Mouse (Mus musculus) liver, embryonic 15.5 days (tissue): ENCODE measurements around the gene Crx. TPM values are rescaled to one million over a fixed set of nuclear protein-coding genes. Genes with fewer than 3 reads are reported as not detected.

Experiments
- ATAC-seq: fragments of 200-750 bp; cut with Nextera tagmentation; 2 replicates; pipeline ENCODE4 v1.8.0; 2017; ENCODE audit warnings: moderate number of reproducible peaks, mild to moderate bottlenecking, moderate library complexity; ENCODE audit not compliant: insufficient read depth
- H3K27ac ChIP-seq: fragments of 300-500 bp; sonication (generic); replicated peaks from 2 replicates; pipeline ENCODE4 v1.5.1; 2015; ENCODE audit warnings: mild to moderate bottlenecking, inconsistent platforms
- H3K27me3 ChIP-seq: fragments of 300-500 bp; sonication (generic); 2 replicates; pipeline ENCODE4 v1.6.1; 2015; ENCODE audit warnings: mild to moderate bottlenecking, inconsistent platforms
- H3K36me3 ChIP-seq: fragments of 300-500 bp; sonication (generic); replicated peaks from 2 replicates; pipeline ENCODE4 v1.6.1; 2015; ENCODE audit warnings: moderate library complexity, mild to moderate bottlenecking, inconsistent platforms
- H3K4me1 ChIP-seq: fragments of 300-500 bp; sonication (generic); replicated peaks from 2 replicates; pipeline ENCODE4 v1.6.1; 2015; ENCODE audit warnings: inconsistent platforms
- H3K4me2 ChIP-seq: fragments of 300-500 bp; sonication (generic); 2 replicates; pipeline ENCODE4 v1.6.1; 2015; ENCODE audit warnings: moderate library complexity, mild to moderate bottlenecking, inconsistent platforms
- H3K4me3 ChIP-seq: fragments of 300-500 bp; sonication (generic); replicated peaks from 2 replicates; pipeline ENCODE4 v1.5.1; 2015; ENCODE audit warnings: mild to moderate bottlenecking, inconsistent platforms
- H3K9ac ChIP-seq: fragments of 300-500 bp; sonication (generic); 2 replicates; pipeline ENCODE4 v1.6.1; 2015; ENCODE audit warnings: moderate library complexity, mild to moderate bottlenecking, inconsistent platforms
- H3K9me3 ChIP-seq: fragments of 300-500 bp; sonication (generic); replicated peaks from 2 replicates; pipeline ENCODE4 v1.6.1; 2016; ENCODE audit warnings: inconsistent platforms
- WGBS: fragments of 180-500 bp; shearing (Covaris S2); methylation state at CpG from one replicate; pipeline ENCODE4 v1.1.7; 2015; ENCODE audit warnings: mixed read lengths; ENCODE audit not compliant: insufficient replicate concordance; 5-methylcytosine and 5-hydroxymethylcytosine counted together
- polyA plus RNA-seq: library from polyadenylated mRNA; unstranded; fragments of >200 nt; fragmentation: Nextera tagmentation; extraction: Ambion mirVana; gene quantifications from 2 replicates; pipeline ENCODE4 v1.2.1, GENCODE M21; 2015

Gene Crx
- polyA plus RNA-seq, 1 experiment from 2014 or later, result not detected

GRCm38 (mm10) chr7:15912183-15912582 lies 32.4 kb upstream of the Crx start:
- no peaks in the 10 kb centered on the region for H3K9me3 ChIP-seq
- no peaks in the 10 kb centered on the region for H3K27me3 ChIP-seq
- peaks cover 4% of the 10 kb centered on the region; the same call in 1 of the 2 replicates for H3K36me3 ChIP-seq
- ATAC-seq, result no peak
- no peak overlapping the region for H3K27ac ChIP-seq
- no peak overlapping the region for H3K9ac ChIP-seq
- H3K4me3 ChIP-seq, result no peak overlapping the region
- no peak overlapping the region for H3K4me2 ChIP-seq
- H3K4me1 ChIP-seq, result no peaks in the 10 kb centered on the region
- WGBS, result 0% methylated on average over 4 of the region's 4 CpGs

- H3K4me1 ChIP-seq, result no peaks in the 10 kb centered on the region
- no peak overlapping the region for H3K27ac ChIP-seq
- H3K9ac ChIP-seq, result no peak overlapping the region
- H3K27me3 ChIP-seq, result no peaks in the 10 kb centered on the region
- no peak overlapping the region for H3K4me2 ChIP-seq
- no peaks in the 10 kb centered on the region for H3K36me3 ChIP-seq
- 58% methylated on average over 5 of the region's 5 CpGs for WGBS
- no peaks in the 10 kb centered on the region for H3K9me3 ChIP-seq
- ATAC-seq, result no peak
- no peak overlapping the region for H3K4me3 ChIP-seq
Observed at GRCm38 (mm10) chr7:15910521-15910920, 30.8 kb upstream of the Crx start.

- H3K4me2 ChIP-seq, result no peak overlapping the region
- H3K4me3 ChIP-seq, result no peak overlapping the region
- H3K9ac ChIP-seq, result no peak overlapping the region
- no peaks in the 10 kb centered on the region for H3K36me3 ChIP-seq
- no peak overlapping the region for H3K27ac ChIP-seq
- no peak for ATAC-seq
- H3K27me3 ChIP-seq, result no peaks in the 10 kb centered on the region
- 60% methylated on average over 8 of the region's 8 CpGs for WGBS
- no peaks in the 10 kb centered on the region for H3K4me1 ChIP-seq
- H3K9me3 ChIP-seq, result no peaks in the 10 kb centered on the region
Observed at GRCm38 (mm10) chr7:15907971-15908590, 28.3 kb upstream of the Crx start.

DNA sequence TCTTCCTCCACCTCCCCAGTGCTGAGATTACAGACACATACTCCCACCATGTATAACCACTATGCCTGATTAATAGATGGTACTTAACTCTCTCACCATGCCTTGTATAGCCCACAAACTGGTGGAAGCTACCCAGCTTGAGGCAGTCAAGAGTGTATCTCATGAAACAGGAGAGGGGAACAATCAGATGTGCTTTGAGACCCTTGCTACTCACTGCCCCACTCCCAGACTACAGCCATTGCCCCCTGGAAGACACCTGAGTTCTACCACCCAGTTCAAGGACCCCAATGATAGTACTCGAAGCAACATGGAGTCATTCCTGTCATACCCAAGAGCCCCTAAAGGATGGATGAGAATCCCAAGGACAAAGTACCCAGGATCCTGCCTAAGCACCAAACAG lies 26.8 kb upstream of the Crx start:
- Histone ChIP-seq H3K4me1 (no peaks in the 10 kb centered on the region), H3K9me3 (no peaks in the 10 kb centered on the region), H3K36me3 (no peaks in the 10 kb centered on the region), H3K9ac (no peak overlapping the region), H3K27me3 (no peaks in the 10 kb centered on the region), H3K4me2 (no peak overlapping the region), H3K4me3 (no peak overlapping the region), H3K27ac (no peak overlapping the region)
- no peak for ATAC-seq
- 47% methylated on average over 1 of the region's 1 CpGs for WGBS

GRCm38 (mm10) chr7:15905861-15906260 lies 26.1 kb upstream of the Crx start:
- 66% methylated on average over 7 of the region's 7 CpGs for WGBS
- no peaks in the 10 kb centered on the region for H3K36me3 ChIP-seq
- no peak overlapping the region for H3K4me3 ChIP-seq

DNA sequence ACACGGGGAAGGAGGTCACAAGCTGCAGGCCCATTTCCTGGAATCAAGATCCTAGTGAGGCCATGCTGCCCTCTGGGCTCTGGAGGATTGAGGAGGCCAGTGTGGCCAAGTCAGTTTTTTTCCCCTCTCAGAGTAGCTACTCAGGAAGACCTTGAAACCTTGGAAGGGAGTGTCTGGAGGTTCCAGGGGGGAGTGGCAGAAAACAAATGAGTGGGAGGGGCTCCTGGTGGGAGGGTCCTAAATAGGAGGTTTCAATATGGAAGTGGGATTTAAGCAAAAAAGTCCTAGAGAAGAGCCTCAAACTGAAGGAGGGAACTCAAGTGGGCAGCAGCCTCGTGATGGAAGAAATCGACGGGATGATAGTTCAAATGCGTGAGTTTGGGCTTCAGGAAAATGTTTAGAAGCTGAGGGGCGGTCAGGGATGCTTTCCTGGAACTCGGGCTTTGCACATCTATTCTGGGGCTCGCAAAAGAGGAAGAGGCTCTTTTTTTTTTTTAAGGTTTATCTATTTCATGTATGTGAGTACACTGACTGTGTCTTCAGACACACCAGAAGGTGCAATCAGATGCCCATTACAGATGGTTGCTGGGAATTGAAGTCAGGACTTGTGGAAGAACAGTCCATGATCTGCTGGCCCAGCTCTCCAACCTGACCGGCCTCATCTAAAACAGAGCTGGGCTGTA lies 21.7 kb upstream of the Crx start:
- no peaks in the 10 kb centered on the region for H3K36me3 ChIP-seq
- no peak overlapping the region for H3K27ac ChIP-seq
- no peak overlapping the region for H3K4me3 ChIP-seq
- H3K4me2 ChIP-seq, result no peak overlapping the region
- no peaks in the 10 kb centered on the region for H3K4me1 ChIP-seq
- 53% methylated on average over 9 of the region's 9 CpGs for WGBS
- H3K9ac ChIP-seq, result no peak overlapping the region
- H3K27me3 ChIP-seq, result no peaks in the 10 kb centered on the region
- H3K9me3 ChIP-seq, result no peaks in the 10 kb centered on the region
- no peak for ATAC-seq

More at GRCm38 (mm10) chr7:15905861-15906260, 26.1 kb upstream of the Crx start:
- Histone ChIP-seq H3K9ac (no peak overlapping the region), H3K27ac (no peak overlapping the region), H3K27me3 (no peaks in the 10 kb centered on the region), H3K9me3 (no peaks in the 10 kb centered on the region), H3K4me2 (no peak overlapping the region), H3K4me1 (no peaks in the 10 kb centered on the region)
- ATAC-seq, result no peak

DNA sequence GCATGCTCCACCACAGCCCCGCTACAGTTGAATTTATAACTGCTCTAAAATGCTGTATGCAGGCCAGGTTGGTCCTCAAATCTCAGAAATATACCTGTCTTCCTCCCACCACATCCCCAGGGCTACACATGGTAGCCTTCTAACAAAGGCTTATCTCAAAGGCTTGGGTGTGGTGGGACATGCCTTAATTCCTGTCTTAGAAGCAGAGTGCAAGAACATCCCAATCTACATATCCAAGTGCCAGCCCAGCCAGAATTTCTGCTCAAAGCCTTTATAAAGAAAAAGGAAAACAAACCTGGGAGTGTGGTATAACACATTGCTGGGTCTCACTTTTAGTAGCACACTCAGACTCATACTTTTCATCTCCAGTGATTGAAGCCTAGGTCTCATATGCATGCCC lies 14.5 kb upstream of the Crx start:
- ATAC-seq, result no peak
- H3K4me1 ChIP-seq, result no peaks in the 10 kb centered on the region
- no peaks in the 10 kb centered on the region for H3K9me3 ChIP-seq
- no peak overlapping the region for H3K4me3 ChIP-seq
- no peaks in the 10 kb centered on the region for H3K27me3 ChIP-seq
- 40% methylated on average over 1 of the region's 1 CpGs for WGBS
- H3K9ac ChIP-seq, result no peak overlapping the region
- H3K36me3 ChIP-seq, result no peaks in the 10 kb centered on the region
- no peak overlapping the region for H3K4me2 ChIP-seq
- no peak overlapping the region for H3K27ac ChIP-seq

DNA sequence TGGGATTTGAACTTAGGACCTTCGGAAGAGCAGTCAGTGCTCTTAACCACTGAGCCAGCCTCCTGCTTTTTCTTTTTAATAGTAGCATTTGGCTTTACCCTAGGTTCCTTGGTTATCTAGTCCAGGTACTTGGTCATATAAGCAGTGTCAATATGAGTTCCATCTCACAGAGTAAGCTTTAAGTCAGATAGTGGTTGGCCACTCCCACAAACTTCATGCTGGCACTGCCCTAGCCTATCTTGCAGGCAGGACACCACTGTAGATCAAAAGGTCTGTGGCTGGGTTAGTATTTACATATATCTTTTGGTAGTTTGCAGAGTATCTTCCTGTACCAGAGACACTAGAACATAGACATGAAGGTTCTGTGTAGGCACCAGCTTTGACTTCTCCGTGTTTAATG lies 4.4 kb upstream of the Crx start:
- no peak for ATAC-seq
- 70% methylated on average over 2 of the region's 2 CpGs for WGBS

GRCm38 (mm10) chr7:15882317-15882716 lies 2.5 kb upstream of the Crx start, which contains the start of gene Crxos:
Crxos (plus strand) TSS chr7:15882617.
- no peaks in the 10 kb centered on the region for H3K27me3 ChIP-seq
- H3K36me3 ChIP-seq, result no peaks in the 10 kb centered on the region
- no peak within 1 kb of the TSS for H3K27ac ChIP-seq
- 50% methylated on average over 2 of the region's 2 CpGs for WGBS
- H3K9me3 ChIP-seq, result no peaks in the 10 kb centered on the region
- ATAC-seq, result no peak
- no peak within 1 kb of the TSS for H3K4me3 ChIP-seq
- H3K4me2 ChIP-seq, result no peak within 1 kb of the TSS
- H3K4me1 ChIP-seq, result no peaks in the 10 kb centered on the region
- H3K9ac ChIP-seq, result no peak within 1 kb of the TSS

More for the DNA sequence above, 4.4 kb upstream of the Crx start:
- no peak overlapping the region for H3K9ac ChIP-seq
- H3K27ac ChIP-seq, result no peak overlapping the region
- no peak overlapping the region for H3K4me2 ChIP-seq
- H3K27me3 ChIP-seq, result no peaks in the 10 kb centered on the region
- H3K4me1 ChIP-seq, result no peaks in the 10 kb centered on the region
- H3K9me3 ChIP-seq, result no peaks in the 10 kb centered on the region
- H3K36me3 ChIP-seq, result no peaks in the 10 kb centered on the region
- no peak overlapping the region for H3K4me3 ChIP-seq

- no peak overlapping the region for H3K27ac ChIP-seq
- no peak for ATAC-seq
- no peaks in the 10 kb centered on the region for H3K4me1 ChIP-seq
- no peak overlapping the region for H3K4me3 ChIP-seq
- H3K36me3 ChIP-seq, result no peaks in the 10 kb centered on the region
- H3K4me2 ChIP-seq, result no peak overlapping the region
- 31% methylated on average over 3 of the region's 3 CpGs for WGBS
- no peaks in the 10 kb centered on the region for H3K9me3 ChIP-seq
- no peak overlapping the region for H3K9ac ChIP-seq
- H3K27me3 ChIP-seq, result no peaks in the 10 kb centered on the region
Observed at GRCm38 (mm10) chr7:15881831-15882230, 2.1 kb upstream of the Crx start.

GRCm38 (mm10) chr7:15881388-15881787 lies 1.6 kb upstream of the Crx start:
- H3K4me3 ChIP-seq, result no peak overlapping the region
- H3K9me3 ChIP-seq, result no peaks in the 10 kb centered on the region
- H3K27me3 ChIP-seq, result no peaks in the 10 kb centered on the region
- no peaks in the 10 kb centered on the region for H3K4me1 ChIP-seq
- H3K9ac ChIP-seq, result no peak overlapping the region
- 24% methylated on average over 7 of the region's 7 CpGs for WGBS
- no peak for ATAC-seq
- H3K36me3 ChIP-seq, result no peaks in the 10 kb centered on the region
- H3K4me2 ChIP-seq, result no peak overlapping the region
- H3K27ac ChIP-seq, result no peak overlapping the region

- Histone ChIP-seq H3K4me2 (no peak overlapping the region), H3K9me3 (no peaks in the 10 kb centered on the region), H3K4me3 (no peak overlapping the region), H3K36me3 (no peaks in the 10 kb centered on the region), H3K9ac (no peak overlapping the region), H3K27me3 (no peaks in the 10 kb centered on the region), H3K4me1 (no peaks in the 10 kb centered on the region), H3K27ac (no peak overlapping the region)
- 62% methylated on average over 4 of the region's 4 CpGs for WGBS
- ATAC-seq, result no peak
Observed at GRCm38 (mm10) chr7:15864104-15864503, 15.7 kb downstream of the Crx start.
